Mouse (Mus musculus) heart, embryonic 12.5 days (tissue): Measurements from ENCODE around the gene Ckap4. TPM values are rescaled to one million over a fixed set of nuclear protein-coding genes. Genes with fewer than 3 reads are reported as not detected.

Experiments
- ATAC-seq: fragments of 200-750 bp; cut with Nextera tagmentation; 2 replicates; pipeline ENCODE4 v1.8.0; 2017; ENCODE audit warnings: moderate TSS enrichment, moderate library complexity; ENCODE audit not compliant: insufficient number of reproducible peaks, low FRiP score
- H3K27ac ChIP-seq: fragments of 300-500 bp; sonication (generic); 2 replicates; pipeline ENCODE4 v1.5.1; 2016; ENCODE audit warnings: mild to moderate bottlenecking, moderate library complexity; ENCODE audit not compliant: poor library complexity, severe bottlenecking
- H3K27me3 ChIP-seq: fragments of 300-500 bp; sonication (generic); replicated peaks from 2 replicates; pipeline ENCODE4 v1.6.1; 2016; ENCODE audit warnings: mild to moderate bottlenecking, moderate library complexity
- H3K36me3 ChIP-seq: fragments of 300-500 bp; sonication (generic); 2 replicates; pipeline ENCODE4 v1.6.1; 2016; ENCODE audit warnings: mild to moderate bottlenecking, moderate library complexity
- H3K4me1 ChIP-seq: fragments of 300-500 bp; sonication (generic); replicated peaks from 2 replicates; pipeline ENCODE4 v1.6.1; 2016; ENCODE audit warnings: mild to moderate bottlenecking
- H3K4me2 ChIP-seq: fragments of 300-500 bp; sonication (generic); 2 replicates; pipeline ENCODE4 v1.6.1; 2016; ENCODE audit warnings: mild to moderate bottlenecking, moderate library complexity
- H3K4me3 ChIP-seq: fragments of 300-500 bp; sonication (generic); 2 replicates; pipeline ENCODE4 v1.5.1; 2016; ENCODE audit warnings: mild to moderate bottlenecking
- H3K9ac ChIP-seq: fragments of 300-500 bp; sonication (generic); 2 replicates; pipeline ENCODE4 v1.6.1; 2016; ENCODE audit warnings: mild to moderate bottlenecking, moderate library complexity
- H3K9me3 ChIP-seq: fragments of 300-500 bp; sonication (generic); replicated peaks from 2 replicates; pipeline ENCODE4 v1.6.1; 2016; ENCODE audit warnings: mild to moderate bottlenecking, moderate library complexity
- WGBS: fragments of 180-500 bp; shearing (Covaris S2); methylation state at CpG from one replicate; pipeline ENCODE4 v1.1.7; 2016; 5-methylcytosine and 5-hydroxymethylcytosine counted together
- polyA plus RNA-seq: library from polyadenylated mRNA; unstranded; fragments of >200 nt; fragmentation: Nextera tagmentation; extraction: Ambion mirVana; gene quantifications from 2 replicates; pipeline ENCODE4 v1.2.1, GENCODE M21; 2016

Gene Ckap4
- polyA plus RNA-seq: 145 and 154 TPM in 2 replicates

DNA sequence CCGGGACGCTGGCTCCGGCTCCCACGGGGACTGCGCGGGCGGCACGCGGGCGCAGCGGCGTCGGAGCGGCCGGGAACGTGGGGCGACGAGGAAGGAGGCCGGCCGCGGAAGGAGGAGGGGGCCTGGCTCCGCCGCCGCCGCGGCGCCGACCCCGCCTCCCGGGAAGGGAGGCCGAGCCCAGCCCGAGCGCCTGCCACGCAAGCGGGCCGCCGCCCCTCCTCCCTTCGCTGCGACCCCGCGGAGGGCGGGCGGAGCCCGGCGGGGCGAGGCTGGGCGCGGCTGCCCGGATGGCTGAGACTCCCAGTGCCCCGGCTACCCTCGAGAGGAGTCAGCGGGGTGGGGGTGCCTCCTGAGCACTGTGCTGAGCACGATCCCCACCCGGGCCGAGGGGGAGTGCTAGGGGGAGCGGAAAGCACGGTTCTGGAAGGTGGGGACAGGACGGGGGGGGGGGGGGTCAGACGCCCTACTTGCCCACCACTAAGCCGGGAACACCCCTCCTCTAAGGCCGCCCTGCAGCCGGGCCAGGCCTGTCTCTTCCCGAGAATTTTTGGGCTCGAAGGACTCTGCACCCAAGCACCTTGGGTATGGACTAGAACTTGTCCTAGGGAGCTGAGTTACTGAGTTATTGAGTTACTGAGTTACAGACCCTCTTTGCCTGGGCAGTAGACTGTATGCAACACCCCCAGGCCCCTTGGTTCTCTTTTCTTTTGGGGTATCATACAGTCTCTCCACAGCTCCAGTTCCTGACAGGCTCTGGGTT lies at the start of gene Ckap4:
Gene Ckap4 (minus strand): TSS at position 151 of the 760 bp plus-strand sequence.
- Histone ChIP-seq H3K27ac (peak within 1 kb of the TSS; percentile 91), H3K4me1 (peaks cover 52% of the 10 kb centered on the region), H3K4me2 (peak within 1 kb of the TSS; percentile 80), H3K27me3 (no peaks in the 10 kb centered on the region), H3K36me3 (peaks cover 15% of the 10 kb centered on the region), H3K9ac (peak within 1 kb of the TSS; percentile 93), H3K9me3 (no peaks in the 10 kb centered on the region), H3K4me3 (peak within 1 kb of the TSS; percentile 92)
- WGBS: 3% methylated on average over 59 of the region's 64 CpGs
- ATAC-seq: peak; percentile 86

DNA sequence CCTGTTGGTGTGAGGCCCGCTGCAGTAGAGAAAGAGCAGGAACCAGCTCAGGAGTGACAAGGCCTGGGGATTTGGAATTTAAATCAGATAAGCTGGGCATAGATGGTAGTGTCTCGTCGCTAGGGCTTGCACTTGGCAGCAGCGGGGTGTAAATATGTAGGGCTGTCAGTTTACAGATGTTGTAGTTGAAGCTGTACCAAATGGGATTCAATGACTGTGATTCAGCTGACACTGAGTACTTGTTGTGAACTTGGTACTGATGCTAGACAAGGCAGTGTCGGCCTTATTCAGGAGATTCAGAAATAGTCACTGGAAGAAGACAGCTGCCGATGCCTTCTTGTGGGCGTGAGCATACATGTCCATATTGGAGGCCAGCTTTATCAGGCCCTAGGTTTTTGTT lies 48.4 kb upstream of the Ckap4 start:
- peaks cover 48% of the 10 kb centered on the region for H3K4me1 ChIP-seq
- no peak overlapping the region for H3K4me2 ChIP-seq
- 56% methylated on average over 7 of the region's 7 CpGs for WGBS
- no peak overlapping the region for H3K4me3 ChIP-seq
- no peak overlapping the region for H3K9ac ChIP-seq
- H3K9me3 ChIP-seq: no peaks in the 10 kb centered on the region
- no peak for ATAC-seq
- no peaks in the 10 kb centered on the region for H3K36me3 ChIP-seq
- H3K27me3 ChIP-seq: no peaks in the 10 kb centered on the region
- no peak overlapping the region for H3K27ac ChIP-seq

DNA sequence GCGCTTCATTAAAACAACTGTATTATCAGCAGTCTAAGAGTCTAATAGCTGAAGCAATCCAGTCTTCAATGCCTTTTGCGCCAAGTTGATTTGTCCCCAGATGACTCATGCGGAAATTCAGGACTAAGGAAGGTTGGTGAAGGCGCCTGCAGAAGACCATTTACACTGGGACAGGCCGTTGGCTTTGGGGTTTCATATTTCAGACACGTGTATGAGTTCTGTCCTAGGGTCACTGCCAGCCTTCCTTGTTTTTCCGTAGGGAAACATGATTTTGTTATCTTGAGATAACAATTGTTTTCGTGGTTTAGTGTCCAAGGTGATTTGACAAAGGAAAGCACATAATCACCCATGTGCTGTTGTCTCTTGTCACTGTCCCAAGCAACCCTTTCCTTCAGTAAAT lies 47.3 kb upstream of the Ckap4 start:
- Histone ChIP-seq H3K4me2 (no peak overlapping the region), H3K9me3 (no peaks in the 10 kb centered on the region), H3K27me3 (no peaks in the 10 kb centered on the region), H3K27ac (no peak overlapping the region), H3K9ac (no peak overlapping the region), H3K4me3 (no peak overlapping the region), H3K4me1 (peaks cover 49% of the 10 kb centered on the region), H3K36me3 (no peaks in the 10 kb centered on the region)
- ATAC-seq: no peak
- WGBS: 32% methylated on average over 8 of the region's 8 CpGs

- no peak overlapping the region for H3K9ac ChIP-seq
Measured at GRCm38 (mm10) chr10:84579527-84579926, 45.7 kb upstream of the Ckap4 start.

DNA sequence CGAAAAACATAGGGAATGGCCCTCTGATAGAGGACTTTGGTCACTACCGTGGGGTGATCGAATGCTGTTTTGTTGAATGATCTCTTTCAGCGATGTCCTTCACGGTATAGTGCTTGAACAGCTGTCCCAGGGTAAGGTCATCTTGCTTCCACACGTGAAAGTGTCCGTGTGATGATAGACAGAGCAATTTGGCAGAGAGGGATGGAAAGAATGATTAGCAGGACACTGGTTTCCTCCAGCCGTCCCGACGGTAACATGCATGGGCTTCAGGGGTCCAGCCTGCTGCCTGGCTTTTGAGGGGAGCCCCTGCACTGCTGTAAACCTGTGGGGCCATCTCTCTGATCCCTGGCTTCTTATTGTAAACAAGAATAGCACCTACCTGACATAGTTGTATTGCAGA lies 44.9 kb upstream of the Ckap4 start:
- WGBS: 55% methylated on average over 10 of the region's 10 CpGs
- Histone ChIP-seq H3K4me3 (no peak overlapping the region), H3K9me3 (no peaks in the 10 kb centered on the region), H3K36me3 (no peaks in the 10 kb centered on the region), H3K27me3 (no peaks in the 10 kb centered on the region), H3K9ac (no peak overlapping the region), H3K27ac (no peak overlapping the region), H3K4me2 (peak overlapping the region; percentile 79; the same call in 1 of the 2 replicates), H3K4me1 (peaks cover 36% of the 10 kb centered on the region)
- ATAC-seq: no peak

More at GRCm38 (mm10) chr10:84579527-84579926, 45.7 kb upstream of the Ckap4 start:
- H3K4me3 ChIP-seq: no peak overlapping the region
- no peaks in the 10 kb centered on the region for H3K27me3 ChIP-seq
- H3K4me1 ChIP-seq: peaks cover 40% of the 10 kb centered on the region
- ATAC-seq: no peak
- no peaks in the 10 kb centered on the region for H3K36me3 ChIP-seq
- no peak overlapping the region for H3K4me2 ChIP-seq
- no peaks in the 10 kb centered on the region for H3K9me3 ChIP-seq
- H3K27ac ChIP-seq: no peak overlapping the region
- WGBS: 69% methylated on average over 2 of the region's 2 CpGs

DNA sequence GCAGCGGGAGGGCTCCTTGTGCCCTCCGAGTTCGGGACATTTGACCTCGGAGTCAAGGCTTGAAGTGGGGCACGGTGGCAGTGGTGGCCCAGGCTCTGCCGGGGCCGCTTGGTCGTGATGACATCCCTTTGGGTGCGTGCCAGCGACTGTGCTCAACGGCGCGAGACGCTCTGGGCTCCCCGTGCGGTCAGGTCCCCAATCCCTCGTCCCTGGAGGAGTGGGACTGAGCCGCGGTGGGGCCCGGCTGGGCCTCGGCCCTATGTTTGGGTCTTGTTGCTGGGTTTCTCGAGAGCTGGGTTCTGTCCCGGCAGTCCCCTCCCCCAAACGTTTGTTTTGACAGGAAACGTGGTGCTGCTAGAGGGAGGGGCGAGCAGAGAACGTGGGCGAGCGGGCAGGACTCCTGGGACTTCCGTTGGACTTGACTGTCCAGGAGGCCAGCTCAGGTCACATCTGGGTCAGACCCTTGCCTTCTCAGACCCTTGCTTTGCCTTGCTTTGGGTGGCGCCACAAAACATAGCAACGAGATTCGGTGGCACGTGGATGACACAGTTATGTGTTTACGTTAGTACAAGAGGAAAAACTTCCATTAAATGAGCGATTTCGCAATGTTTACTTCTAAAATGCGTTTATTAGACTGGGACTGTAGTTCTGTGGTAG lies 43.3 kb upstream of the Ckap4 start:
- H3K27me3 ChIP-seq: no peaks in the 10 kb centered on the region
- peak overlapping the region; percentile 79 for H3K4me2 ChIP-seq
- peaks cover 31% of the 10 kb centered on the region for H3K4me1 ChIP-seq
- H3K4me3 ChIP-seq: peak overlapping the region; percentile 99
- ATAC-seq: peak; percentile 9
- peak overlapping the region; percentile 87 for H3K9ac ChIP-seq
- H3K36me3 ChIP-seq: no peaks in the 10 kb centered on the region
- no peaks in the 10 kb centered on the region for H3K9me3 ChIP-seq
- peak overlapping the region; percentile 82 for H3K27ac ChIP-seq
- 4% methylated on average over 38 of the region's 38 CpGs for WGBS

GRCm38 (mm10) chr10:84576395-84577070 lies 42.7 kb upstream of the Ckap4 start, which contains the start of gene Tcp11l2:
TSS of gene Tcp11l2 (plus strand) at chr10:84576626.
- no peaks in the 10 kb centered on the region for H3K36me3 ChIP-seq
- H3K27ac ChIP-seq: peak within 1 kb of the TSS; percentile 82
- H3K4me2 ChIP-seq: peak within 1 kb of the TSS; percentile 79
- under 1% methylated on average over 46 of the region's 46 CpGs for WGBS
- H3K9ac ChIP-seq: peak within 1 kb of the TSS; percentile 87
- H3K9me3 ChIP-seq: no peaks in the 10 kb centered on the region
- H3K4me1 ChIP-seq: peaks cover 25% of the 10 kb centered on the region
- peak; percentile 98 for ATAC-seq
- no peaks in the 10 kb centered on the region for H3K27me3 ChIP-seq
- H3K4me3 ChIP-seq: peak within 1 kb of the TSS; percentile 99

- Histone ChIP-seq H3K9ac (peak overlapping the region; percentile 87; the same call in 1 of the 2 replicates), H3K27ac (peak overlapping the region; percentile 82)
Measured at GRCm38 (mm10) chr10:84576029-84576394, 42.1 kb upstream of the Ckap4 start.

DNA sequence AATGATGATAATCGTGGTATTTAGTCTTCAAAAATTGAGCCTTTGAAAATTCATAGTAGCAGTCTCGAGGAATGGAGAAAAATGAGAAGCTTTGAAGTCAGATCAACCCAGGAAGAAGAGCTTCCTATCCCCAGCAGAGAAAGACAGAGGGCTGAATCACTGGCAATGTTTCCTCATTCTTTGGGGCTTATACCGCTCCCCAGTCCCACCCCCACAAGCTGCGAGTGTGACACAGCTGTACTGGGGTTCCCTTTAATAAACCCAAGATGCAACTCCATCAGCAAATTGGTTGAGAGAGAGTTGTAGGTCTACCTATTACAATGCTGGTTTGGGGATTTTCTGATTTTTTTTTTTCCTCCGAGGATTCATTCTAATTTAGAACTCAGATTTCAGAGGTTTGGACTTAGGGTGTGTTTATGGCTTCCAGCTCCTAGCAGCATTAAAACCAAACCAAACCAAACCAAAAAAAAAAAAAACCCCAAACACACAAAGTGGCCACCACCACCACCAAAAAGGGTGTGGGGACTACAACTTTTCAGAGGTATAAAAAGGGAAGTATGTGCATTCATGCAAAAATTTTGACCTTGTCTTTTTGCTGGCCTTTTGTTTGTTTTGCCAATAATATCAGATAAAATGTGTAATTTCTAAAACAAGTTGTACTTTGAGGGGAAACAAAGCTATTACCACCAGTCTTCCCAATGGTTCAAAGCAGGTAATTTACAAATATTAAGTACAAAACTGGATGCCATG lies 40.0 kb upstream of the Ckap4 start:
- no peaks in the 10 kb centered on the region for H3K9me3 ChIP-seq
- 57% methylated on average over 5 of the region's 5 CpGs for WGBS
- H3K4me2 ChIP-seq: no peak overlapping the region

More at GRCm38 (mm10) chr10:84576029-84576394, 42.1 kb upstream of the Ckap4 start:
- Histone ChIP-seq H3K36me3 (no peaks in the 10 kb centered on the region), H3K4me3 (peak overlapping the region; percentile 99), H3K27me3 (no peaks in the 10 kb centered on the region), H3K4me1 (peaks cover 19% of the 10 kb centered on the region), H3K4me2 (peak overlapping the region; percentile 79), H3K9me3 (no peaks in the 10 kb centered on the region)
- peak; percentile 90 for ATAC-seq
- WGBS: under 1% methylated on average over 14 of the region's 14 CpGs

DNA sequence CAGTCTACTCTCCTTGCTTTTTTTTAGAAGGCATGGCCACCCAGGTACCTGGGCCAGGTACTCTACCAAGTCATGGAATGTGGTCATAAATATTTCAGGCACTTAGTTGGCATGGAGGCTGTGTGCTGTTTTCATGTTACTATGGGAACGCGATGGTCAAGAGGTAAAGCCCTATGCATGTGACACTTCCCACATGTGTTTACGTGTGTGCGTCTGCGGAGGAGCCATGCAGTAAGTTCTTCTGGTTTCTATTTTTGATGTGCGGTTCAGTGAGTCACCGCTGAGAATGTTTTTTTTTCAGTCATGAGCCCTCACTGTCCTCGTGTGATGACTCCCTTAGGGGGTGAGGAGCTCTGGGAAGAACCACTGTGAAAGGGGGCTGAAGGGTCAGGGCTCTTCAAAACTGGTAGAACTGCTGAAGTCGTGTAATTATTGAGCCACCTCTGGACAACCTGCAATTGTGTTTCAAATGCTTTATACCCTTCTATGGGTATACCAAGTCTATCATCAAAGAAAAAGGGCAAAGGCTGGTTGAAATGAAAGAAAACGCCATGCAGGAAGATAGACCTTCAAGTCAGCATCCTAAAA lies 37.3 kb upstream of the Ckap4 start:
- no peaks in the 10 kb centered on the region for H3K4me1 ChIP-seq
- no peaks in the 10 kb centered on the region for H3K27me3 ChIP-seq
- no peak overlapping the region for H3K4me3 ChIP-seq
- no peak overlapping the region for H3K9ac ChIP-seq
- H3K4me2 ChIP-seq: no peak overlapping the region
- no peak overlapping the region for H3K27ac ChIP-seq
- no peaks in the 10 kb centered on the region for H3K9me3 ChIP-seq
- ATAC-seq: no peak
- 76% methylated on average over 10 of the region's 10 CpGs for WGBS
- no peaks in the 10 kb centered on the region for H3K36me3 ChIP-seq

More for the DNA sequence above, 40.0 kb upstream of the Ckap4 start:
- Histone ChIP-seq H3K27me3 (no peaks in the 10 kb centered on the region), H3K4me3 (no peak overlapping the region), H3K4me1 (peaks cover 15% of the 10 kb centered on the region), H3K36me3 (no peaks in the 10 kb centered on the region), H3K27ac (no peak overlapping the region), H3K9ac (no peak overlapping the region)
- no peak for ATAC-seq
